Mouse (Mus musculus): ENCODE measurements around the gene Rnf32.

Gene Rnf32

DNA sequence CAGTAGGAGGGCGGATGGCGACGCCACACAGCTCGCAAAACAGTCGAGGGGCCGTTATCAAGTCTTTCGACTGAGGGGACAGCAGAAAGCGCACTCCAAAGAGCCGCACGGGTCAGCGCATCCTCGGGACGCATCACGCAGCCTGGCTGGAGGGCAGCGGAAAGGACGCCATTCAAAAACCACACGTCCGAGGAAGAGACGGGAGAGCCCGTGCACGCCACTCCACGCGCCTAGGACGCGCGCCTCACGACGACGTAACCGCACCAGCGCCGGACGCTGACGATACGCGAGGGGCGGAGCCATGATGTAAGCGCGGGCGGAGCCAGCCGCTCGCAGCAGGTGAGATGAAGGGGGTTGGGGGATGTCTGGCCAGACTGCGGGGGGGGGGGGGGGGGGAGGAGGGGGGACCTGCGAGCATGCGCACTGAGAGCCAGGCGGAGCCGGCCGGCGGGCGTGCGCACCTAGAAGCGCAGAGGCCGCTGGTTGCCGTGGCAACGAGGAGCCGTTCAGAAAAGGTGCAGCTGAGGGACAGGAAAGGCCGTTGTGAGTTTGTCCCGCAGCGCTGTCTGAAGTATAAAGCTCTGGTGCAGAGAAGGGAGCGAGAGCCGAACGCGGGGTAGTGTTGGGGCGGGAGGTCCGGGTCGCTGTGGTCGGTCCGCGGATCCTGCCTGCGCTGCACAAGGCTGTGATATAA is at the start of gene Rnf32:
TSS of gene Rnf32 (plus strand) at position 423 of the 694 bp plus-strand sequence.
- DNase-seq (ENCODE audit: low spot score) = peak; percentile 12

DNA sequence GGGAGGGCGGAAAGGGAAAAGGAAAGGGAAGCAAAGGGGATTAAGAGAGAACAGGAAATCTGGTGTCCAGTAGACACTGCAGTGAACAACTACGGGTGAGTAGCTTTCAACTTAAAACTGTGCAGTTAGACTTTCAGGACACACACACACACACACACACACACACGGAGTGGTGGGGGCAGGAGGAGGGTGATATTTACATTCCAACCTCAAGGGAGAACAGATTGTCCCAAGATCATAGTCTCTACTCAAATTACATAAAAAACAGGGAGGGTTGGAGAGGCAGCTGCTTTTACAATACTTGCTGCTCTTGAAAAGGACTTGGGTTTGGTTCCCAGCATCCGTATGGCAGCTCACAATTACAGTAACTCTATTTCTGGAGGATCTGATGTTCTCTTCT is 45.6 kb upstream of the Rnf32 start:
- no peak for DNase-seq (ENCODE audit: low spot score)

DNA sequence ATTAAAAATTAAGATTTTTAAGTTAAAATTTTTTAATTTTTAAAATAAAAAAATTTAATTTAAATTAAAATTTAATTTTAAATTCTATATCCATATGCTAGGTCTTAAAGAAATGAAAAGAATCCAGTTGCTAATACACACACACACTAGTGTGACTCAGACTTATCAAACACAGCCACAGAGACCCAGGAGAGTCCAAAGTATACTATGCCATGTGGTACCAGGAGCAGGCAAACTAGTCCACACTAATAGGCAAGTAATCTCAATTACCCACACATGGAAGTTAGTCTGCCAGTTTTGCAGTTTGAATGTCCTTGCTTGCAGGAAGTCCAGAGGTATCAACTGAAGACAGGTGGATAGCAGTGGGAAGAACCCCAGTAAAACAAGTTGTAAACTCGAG is 35.9 kb upstream of the Rnf32 start:
- no peak for DNase-seq (ENCODE audit: low spot score)

DNA sequence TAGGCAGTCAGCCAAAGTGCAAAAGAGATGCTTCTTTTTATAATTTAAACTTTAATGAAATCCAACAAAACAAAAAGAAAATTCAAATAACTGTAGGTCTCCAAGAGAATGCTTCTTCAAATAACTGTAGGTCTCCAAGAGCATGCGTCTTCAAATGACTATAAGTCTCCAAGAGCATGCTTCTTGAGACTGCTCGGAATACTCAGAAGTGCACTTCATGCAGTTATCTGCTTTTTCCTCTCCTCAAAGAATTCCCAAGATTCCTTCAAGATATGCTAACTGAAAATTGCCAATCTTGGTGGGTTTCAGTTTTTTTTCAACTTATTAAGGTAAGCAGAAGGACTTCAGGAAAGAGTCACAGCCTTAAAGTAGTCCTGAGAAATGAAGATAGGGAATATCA is 28.8 kb upstream of the Rnf32 start:
- DNase-seq (ENCODE audit: low spot score) = no peak

DNA sequence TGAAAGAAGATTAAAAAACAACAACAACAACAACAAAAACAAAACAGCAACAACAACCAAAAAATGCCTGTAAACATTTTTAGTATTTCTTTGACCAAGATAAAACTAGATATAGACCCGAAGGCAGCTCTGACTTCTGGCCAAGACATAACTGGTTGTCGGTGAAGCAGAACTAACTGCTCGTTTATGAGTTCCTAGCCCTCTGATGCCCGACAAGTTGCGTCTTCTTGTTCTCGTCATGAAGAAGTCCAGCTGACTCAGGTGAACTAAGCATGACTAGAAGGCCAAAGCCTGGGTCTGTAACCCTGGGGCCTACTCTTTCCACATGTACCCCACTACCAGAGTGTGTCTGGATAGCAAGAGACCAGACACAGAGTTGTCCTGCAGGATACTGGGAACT is 25.6 kb upstream of the Rnf32 start:
- no peak for DNase-seq (ENCODE audit: low spot score)

DNA sequence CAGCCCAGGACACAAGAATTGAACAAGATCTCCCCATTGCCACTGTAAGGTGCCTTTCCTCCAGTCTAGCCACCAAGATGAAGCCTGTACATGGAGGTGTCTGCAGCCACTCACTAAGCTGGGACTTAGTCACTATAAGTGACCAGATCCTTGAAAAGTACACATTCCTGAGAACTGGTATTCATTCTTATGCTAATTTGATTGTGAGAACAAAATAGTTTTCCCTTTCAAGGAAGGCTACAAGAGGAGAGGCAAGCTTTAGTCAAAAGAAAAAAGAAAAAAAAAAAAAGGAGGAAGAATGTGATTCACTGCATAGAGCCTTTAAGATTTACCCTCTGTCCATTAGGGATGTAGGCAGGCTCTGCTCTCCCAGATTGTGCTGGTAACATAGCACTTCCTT is 24.6 kb upstream of the Rnf32 start:
- DNase-seq (ENCODE audit: low spot score) = no peak

DNA sequence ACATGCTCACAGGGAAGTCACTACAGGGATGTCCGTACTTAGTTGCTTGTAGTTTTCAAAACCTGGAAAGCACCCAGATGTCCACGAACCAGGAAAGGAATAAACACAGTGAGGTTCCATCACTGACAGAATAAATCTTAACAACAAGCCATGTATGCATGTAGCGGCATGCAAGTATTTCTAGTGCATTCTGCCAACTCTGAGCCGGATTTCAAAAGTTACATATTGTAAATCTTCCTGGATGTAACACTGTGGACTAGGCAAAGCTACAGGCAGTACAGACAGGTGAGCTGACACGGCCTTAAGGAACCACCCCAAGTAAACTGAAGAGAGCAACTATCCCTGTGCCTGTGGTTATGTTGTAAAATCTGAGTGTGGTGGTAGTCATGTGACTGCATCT is 9.0 kb upstream of the Rnf32 start:
- DNase-seq (ENCODE audit: low spot score) = no peak

DNA sequence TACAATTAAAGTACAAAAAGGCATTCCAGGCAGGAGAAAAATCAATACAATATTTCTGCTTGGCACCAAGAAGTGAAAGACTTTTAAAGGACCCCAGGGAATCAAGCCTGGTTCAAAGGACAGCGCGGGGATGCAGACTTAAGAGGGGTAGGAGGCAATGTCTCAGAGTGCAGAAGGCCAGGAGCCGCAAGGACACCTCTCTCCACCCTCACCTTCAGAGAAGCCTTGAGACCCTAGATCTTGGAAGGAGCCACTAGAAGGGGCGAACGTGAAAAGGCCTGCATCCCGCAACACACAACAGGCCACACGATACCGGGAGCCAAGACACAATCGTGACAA is 592 bp upstream of the Rnf32 start:
- no peak for DNase-seq (ENCODE audit: low spot score)

DNA sequence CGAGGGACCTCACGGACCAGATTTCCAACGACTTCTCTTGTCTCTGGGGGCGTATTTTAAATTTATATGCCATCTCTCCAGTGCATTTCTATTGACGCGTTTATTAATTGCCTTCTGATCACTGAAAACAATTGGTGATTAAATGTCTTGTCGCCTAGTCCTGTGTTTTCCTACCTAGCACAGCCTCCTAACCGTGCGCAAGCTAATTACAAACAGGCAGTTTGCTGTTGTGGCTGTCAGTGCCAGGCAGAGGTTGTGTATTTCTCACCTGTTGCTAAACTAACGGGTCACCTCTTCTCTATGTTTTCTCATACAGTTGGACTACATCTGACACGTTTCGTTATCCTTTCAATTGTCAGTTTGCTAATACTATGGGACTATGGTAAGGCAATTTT is 469 bp downstream of the Rnf32 start:
- DNase-seq (ENCODE audit: low spot score) = no peak

DNA sequence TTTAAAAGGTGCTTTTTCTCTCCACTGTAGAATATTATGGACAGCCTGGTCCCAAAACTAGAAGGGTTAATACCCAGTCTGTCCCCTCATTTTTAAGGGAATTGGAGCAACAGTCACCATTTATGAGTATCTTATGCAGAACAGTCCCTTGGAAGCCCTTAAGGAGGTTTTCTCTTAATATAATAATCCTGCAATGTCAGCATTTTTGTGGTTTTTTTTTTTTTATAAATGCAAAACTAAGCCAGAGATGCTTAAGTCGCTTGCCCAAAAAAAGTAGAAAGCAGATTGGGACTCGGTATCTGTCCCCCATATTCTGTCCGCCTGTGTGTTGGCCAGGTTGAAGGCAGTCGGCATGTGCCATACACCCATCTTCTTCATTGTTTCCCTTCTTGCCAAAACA is 1.4 kb downstream of the Rnf32 start:
- DNase-seq (ENCODE audit: low spot score) = no peak

DNA sequence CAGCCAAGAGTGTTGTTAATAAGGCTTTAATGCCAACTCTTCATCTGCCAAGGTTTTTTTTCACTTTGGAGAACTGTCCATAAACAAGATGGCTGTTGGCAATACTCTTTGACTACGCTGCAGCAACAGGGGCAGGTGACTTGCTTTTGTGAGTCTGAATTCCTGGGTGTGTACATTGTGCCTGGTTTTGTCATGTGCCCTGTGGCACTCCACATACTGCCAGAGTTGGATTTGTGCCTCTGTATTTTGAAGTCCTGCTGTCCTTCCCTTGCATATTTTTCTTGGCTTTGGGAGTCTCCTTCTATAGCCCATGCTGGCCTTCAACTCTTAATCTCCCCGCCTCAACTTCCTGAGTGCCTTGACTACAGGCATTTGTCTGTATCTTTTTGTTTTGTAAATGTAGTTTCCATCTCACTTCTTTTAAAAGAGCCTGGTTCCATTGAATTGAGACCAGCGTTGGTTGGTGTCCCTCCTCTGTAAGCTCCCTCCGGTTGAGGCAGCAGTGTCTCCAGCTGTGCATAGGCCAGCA is 3.2 kb downstream of the Rnf32 start:
- DNase-seq (ENCODE audit: low spot score) = peak; percentile 6

DNA sequence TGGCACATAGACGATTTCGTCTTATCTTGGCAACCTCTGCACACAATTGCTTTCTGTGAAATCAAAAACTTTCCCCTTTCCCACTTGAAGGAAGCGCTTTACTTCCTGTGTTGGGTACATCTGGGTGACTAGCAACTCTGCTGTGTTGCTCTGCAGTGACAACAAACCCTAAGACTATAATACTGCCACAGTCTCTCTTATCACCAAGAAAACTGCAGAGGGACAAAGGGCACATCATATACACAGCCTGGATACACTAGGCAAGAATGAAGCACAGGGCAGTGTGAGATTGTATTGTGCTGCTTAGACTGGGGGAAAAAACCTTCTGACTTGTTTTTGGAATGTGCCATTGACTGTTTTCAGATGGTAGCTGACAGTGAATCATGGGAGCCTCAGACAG is 4.1 kb downstream of the Rnf32 start:
- DNase-seq (ENCODE audit: low spot score) = no peak

DNA sequence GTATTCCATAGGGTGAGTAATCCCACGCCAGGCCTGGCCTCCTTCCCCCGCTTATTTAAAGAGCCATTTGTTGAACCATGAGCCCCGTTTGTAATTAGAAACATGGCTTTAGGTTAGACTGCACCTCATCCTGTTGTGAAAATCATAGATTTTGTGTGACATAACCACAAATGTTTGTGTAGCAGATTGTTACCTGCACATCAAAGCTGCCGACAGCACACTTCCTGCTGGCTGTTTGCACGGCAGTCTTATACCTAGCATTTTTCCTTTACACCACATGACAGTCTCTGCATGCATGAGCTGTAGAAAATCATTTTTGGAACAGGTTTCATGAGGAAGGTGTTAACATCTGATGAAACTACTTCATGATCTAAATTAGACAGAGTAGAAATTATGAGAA is 9.9 kb downstream of the Rnf32 start:
- no peak for DNase-seq (ENCODE audit: low spot score)

DNA sequence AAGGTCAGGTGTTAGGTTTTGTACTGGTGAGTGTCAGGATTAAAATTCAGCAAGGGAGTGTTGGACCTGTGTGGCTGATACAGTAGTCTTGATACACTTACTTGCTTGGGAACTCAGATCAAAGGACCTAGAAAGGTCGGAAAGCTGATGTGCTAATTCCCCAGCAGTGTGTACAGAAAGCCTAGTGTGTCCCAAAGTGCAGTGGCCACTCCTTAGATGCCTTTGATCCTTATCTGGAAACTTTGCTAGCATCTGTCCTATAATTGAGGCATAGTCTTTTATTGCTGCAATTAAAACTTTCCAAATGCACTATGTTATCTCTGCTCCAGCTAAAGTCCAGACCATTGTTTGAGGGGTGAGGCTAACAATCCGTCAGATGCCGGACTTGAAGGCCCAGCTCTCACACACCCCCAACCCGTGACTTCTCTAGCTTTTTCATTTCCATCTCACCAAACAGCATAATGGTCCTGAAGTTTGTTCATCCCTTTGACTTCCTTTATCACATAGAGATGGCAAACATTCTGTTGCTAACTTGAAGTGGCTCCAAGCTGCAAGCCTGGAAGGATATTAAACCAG is 16.3 kb downstream of the Rnf32 start:
- no peak for DNase-seq (ENCODE audit: low spot score)

DNA sequence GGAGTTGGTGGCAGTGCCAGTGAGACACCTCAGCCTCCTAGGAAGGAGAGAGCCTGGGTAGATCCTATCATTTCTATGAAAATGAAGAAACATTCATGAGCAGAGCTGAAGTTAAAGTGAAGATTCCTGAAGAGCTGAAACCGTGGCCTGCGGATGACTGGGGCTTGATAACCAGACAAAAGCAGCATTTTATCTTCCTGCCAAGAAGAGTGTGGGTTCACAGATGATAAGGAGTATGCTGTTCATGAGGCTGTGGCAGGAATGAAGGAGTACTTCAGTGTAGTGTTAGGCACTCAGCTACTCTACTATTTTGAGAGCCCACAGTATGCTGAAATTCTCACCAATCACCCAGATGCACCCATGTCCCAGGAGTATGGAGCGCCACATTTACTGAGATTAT is 22.2 kb downstream of the Rnf32 start:
- DNase-seq (ENCODE audit: low spot score) = no peak

DNA sequence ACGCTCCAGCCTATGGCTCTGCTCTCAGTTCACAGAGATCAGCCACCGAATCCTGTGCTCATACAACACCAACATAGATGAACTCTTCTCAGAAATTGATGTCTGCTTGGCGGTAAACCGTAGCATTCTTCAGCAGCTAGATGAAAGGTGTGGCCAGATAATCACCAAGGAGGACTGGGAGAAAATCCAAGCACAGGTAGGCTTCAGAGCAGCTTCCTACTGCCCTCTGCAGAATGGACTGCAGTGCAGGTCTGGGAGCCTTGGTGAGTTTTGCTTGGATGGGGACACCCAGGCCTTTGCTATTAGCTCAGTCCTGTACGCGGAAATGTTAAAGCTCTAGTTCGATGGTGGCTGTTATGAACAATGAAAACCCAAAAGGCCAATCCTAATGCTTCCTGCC is 28.3 kb downstream of the Rnf32 start:
- DNase-seq (ENCODE audit: low spot score) = no peak

DNA sequence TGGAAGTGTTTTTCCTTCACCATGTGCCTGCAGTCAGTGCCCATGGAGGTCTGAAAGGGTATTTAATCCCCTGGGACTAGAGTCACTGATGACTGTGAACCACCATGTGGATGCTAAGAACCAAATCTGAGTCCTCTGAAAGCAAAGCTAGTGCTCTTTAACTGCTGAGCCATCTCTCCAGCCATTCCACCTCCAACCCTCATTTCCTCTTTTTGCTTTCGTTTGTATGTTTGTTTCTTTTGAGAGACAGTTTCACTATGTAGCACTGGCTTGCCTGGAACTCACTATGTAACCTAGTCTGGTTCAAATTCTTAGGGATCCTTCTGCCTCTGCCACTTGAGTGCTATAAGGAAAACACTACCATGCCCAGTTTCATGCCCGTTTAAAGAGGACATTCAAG is 34.7 kb downstream of the Rnf32 start:
- no peak for DNase-seq (ENCODE audit: low spot score)

DNA sequence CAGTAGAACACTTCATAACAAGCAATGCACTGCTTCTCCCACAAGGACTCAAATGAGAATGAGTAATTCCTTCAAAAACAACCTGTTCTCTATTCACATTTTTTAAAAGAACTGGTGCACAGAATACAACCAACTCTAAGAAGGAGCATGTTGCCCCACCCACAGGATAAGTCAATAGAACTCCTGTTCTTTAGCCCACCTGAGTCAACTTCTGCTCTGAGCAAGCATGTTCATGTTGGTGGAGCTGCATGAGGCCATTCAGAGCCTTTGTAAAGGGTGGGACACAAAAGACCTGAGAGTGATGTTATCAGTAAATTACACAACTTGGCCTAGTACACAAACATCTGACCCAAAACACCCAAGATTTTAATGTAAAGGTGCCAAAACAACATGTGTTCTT is 42.6 kb downstream of the Rnf32 start:
- DNase-seq (ENCODE audit: low spot score) = no peak

DNA sequence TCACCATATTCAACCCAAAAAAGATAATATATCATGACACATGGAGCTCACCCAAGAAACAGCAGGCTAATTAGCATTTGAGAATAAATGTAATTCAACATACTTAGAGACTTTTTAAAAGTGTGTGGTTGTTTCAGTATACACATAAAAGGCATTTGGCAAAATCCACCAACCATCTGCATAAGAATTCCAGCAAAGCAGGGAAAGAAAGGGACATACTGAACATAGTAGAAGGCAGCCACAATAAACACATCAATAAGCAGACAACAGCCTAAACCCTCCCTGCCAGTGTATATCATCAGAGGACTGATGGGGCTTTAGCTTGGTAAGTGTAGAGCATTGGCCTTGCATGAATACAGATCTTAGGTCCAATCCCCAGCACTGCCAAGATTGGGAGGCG is 49.0 kb downstream of the Rnf32 start:
- DNase-seq (ENCODE audit: low spot score) = no peak

DNA sequence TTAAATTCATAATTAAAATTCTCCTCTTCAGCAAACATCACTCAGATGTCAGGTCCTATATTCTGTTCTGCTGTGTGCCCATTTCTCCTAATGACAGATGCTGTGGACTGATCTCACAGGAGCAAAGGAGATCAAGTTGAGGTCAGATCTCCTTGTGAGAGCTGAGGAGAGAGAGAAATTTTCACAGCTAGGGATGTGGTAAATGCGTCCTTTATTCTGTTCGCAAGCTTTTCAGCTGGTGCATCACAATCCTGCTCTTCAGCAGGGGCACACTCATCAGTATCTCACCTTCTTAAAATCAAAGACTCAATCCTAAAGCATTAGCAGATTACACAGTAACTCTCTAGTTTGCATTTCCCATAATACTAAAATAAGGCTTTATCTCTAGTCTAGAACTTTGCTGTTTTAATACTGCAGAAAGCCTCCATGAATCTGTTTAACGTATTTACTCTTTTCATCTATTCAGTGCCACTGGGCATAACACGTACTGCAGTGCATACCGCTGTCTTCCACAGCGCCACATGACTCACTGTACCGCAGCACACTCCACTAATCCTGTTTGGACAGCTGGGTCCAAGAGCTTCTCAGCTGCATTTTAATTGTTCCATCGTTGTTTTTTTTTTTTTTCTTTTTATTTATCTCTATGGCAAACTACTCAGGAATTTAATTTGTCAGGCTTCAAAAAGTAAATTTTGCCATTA is 55.2 kb downstream of the Rnf32 start:
- DNase-seq (ENCODE audit: low spot score) = no peak

DNA sequence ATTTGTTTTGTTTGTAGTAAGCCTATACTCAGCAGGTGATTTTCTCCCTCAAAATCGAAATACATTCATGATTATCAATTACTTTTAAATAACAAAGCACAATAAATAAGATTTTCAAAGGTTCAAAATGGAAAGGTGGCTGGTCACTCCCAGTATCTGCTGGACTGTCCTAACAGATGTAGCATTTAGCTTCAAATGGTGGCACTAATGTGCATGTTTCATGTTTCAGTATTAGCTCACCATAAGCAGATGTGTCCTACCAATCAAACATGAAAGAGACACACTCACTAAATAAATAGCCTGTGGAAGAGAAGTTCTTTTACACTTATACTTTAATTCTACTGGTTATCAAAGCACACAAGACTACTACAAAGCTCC is 55.7 kb downstream of the Rnf32 start:
- DNase-seq (ENCODE audit: low spot score) = no peak

DNA sequence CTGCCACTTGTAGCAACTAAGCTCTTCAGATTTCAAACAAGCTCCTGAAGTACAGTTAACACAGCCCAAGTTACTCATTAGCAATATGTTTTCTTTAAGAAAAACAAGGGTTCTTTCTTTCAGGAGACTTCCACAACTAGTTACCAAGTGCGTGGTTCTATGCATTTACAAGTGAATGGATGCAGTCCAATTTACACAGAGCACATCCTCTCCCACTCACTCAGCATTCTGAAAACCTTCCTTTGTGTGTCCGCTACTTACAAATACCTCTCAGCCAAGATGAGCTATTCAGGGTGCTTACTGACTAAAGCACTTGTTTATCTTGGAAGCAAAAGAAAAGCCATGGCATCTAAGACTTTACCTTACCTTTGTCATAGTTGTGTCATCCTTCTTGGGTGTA is 58.1 kb downstream of the Rnf32 start:
- no peak for DNase-seq (ENCODE audit: low spot score)

DNA sequence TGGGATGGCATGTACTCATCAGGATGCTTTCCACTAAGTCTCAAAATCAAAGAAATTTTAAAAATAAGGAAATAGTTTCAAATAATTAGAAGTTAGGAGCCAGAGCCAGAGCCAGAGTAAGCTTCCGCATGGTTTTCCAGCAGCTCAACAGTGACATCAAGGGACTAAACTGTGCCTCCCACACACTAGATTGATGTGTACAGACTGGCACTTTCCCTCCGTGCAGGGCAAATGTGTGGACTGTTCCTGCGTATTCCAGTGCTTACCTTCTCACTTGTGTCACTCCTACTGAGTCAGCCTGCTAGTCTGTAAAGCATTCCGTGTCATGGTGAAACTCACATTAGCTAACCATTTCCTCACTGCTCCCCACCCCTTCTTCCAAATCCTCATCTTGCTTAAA is 75.1 kb downstream of the Rnf32 start:
- DNase-seq (ENCODE audit: low spot score) = no peak

DNA sequence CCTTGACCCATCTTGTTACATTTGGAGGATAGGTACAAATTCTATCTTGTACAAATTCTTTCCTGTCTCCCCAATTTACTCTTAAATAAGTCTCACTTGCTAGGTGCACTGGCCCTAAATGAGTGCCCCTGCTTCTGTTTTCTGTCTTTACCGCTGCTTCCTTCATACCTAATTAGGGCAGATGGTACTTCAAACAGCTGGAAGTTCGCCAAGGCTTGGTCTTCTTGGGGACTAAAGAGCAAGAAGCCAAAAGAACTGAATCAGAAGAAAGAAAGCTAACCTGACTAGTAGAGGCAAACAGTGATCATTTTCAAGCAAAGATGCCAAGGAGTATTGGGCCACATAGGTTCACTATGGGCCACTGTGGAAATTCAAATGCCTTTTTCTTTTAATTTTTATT is 77.6 kb downstream of the Rnf32 start:
- no peak for DNase-seq (ENCODE audit: low spot score)
